Mouse (Mus musculus): ENCODE data around the gene Robo3.

- no peak for TF ChIP-seq CTCF (IDR thresholded peaks at IDR 0.05)
- no peak for TF ChIP-seq POLR2A (IDR thresholded peaks at IDR 0.05; ENCODE audit: insufficient read depth, low read depth, low read length)
- TF ChIP-seq EP300 (IDR thresholded peaks at IDR 0.05; ENCODE audit: insufficient read depth, low read depth, low read length) = no peak
Measured at GRCm38 (mm10) chr9:37414666-37415065, 18.4 kb downstream of the Robo3 start.

Measured in heart, adult 2 months (tissue).